Mouse (Mus musculus) thymus, adult 2 months (tissue): ENCODE results near the gene 6430628N08Rik. TPM values are rescaled to one million over a fixed set of nuclear protein-coding genes. Genes with fewer than 3 reads are reported as not detected.

Source experiments
- DNase-seq: peaks from one replicate; pipeline ENCODE4 v3.0.0; 2021
- H3K27ac ChIP-seq: fragments of 200-500 bp; 2 replicates; pipeline ENCODE4 v1.5.1; 2012; ENCODE audit warnings: low read length, control low read depth; ENCODE audit not compliant: control insufficient read depth, insufficient read depth
- H3K27me3 ChIP-seq: fragments of 200-500 bp; 2 replicates; pipeline ENCODE4 v1.6.1; 2012; ENCODE audit warnings: mild to moderate bottlenecking, low read length, moderate library complexity, mixed read lengths; ENCODE audit not compliant: control insufficient read depth, insufficient read depth
- H3K36me3 ChIP-seq: fragments of 200-500 bp; 2 replicates; pipeline ENCODE4 v1.6.1; 2012; ENCODE audit warnings: mild to moderate bottlenecking, low read length, moderate library complexity; ENCODE audit not compliant: control insufficient read depth, insufficient read depth
- H3K4me1 ChIP-seq: fragments of 200-500 bp; replicated peaks from 2 replicates; pipeline ENCODE4 v1.6.1; 2012; ENCODE audit warnings: low read length; ENCODE audit not compliant: control insufficient read depth, insufficient read depth
- H3K4me3 ChIP-seq: fragments of 200-500 bp; 2 replicates; pipeline ENCODE4 v1.5.1; 2012; ENCODE audit warnings: mild to moderate bottlenecking, low read length, control low read depth, moderate library complexity; ENCODE audit not compliant: control insufficient read depth, insufficient read depth
- CTCF ChIP-seq: fragments of 200-500 bp; IDR thresholded peaks from 2 replicates; pipeline ENCODE4 v1.5.1; 2012; ENCODE audit warnings: mild to moderate bottlenecking, control low read depth, low read length, moderate library complexity, borderline replicate concordance; ENCODE audit not compliant: control insufficient read depth, poor library complexity, insufficient read depth; ENCODE audit errors: extremely low read depth
- POLR2A ChIP-seq: fragments of 200-500 bp; IDR thresholded peaks from 2 replicates; pipeline ENCODE4 v1.6.1; 2012; ENCODE audit warnings: mild to moderate bottlenecking, low read length, control low read depth, moderate library complexity; ENCODE audit not compliant: control insufficient read depth, poor library complexity, insufficient read depth; ENCODE audit errors: extremely low read depth
- WGBS: fragments of 180-500 bp; shearing (Covaris S2); methylation state at CpG from one replicate; pipeline ENCODE4 v1.1.7; 2018; 5-methylcytosine and 5-hydroxymethylcytosine counted together
- polyA plus RNA-seq: library from polyadenylated mRNA; depleted of rRNA; stranded (reverse); fragments of >200 nt; gene quantifications from 2 replicates; pipeline ENCODE4 v1.2.3, GENCODE M21; 2012; rRNA removed

Gene 6430628N08Rik
- polyA plus RNA-seq, result 0.17 TPM in 1 of 2 replicates, not detected in the other

DNA sequence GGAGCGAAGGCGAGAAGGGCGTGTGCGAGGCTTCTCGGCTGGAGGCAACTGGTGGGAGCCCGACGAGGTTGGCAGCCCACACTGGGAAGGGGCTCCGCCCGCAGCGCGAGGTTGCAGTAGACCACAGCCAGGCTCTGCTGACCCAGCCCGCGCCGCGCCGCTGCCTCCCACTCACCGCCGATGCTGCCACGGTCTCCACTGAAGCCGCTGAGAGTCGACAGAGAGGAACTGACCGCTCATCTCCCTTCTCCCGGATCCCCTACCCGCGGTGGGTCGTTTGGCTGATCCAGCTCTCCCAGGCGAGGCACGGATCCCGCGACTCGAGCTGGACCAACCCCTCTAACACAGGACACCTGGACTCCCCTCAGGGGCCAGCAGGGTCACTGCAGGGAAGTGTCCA, at the start of gene 6430628N08Rik:
TSS of gene 6430628N08Rik (plus strand) at position 113 of the 400 bp plus-strand sequence.
- H3K4me1 ChIP-seq, result no peaks in the 10 kb centered on the region
- peaks cover 7% of the 10 kb centered on the region; the same call in 1 of the 2 replicates for H3K27me3 ChIP-seq
- H3K36me3 ChIP-seq, result no peaks in the 10 kb centered on the region
- no peak for DNase-seq
- no peak for TF ChIP-seq POLR2A
- TF ChIP-seq CTCF, result no peak
- no peak within 1 kb of the TSS for H3K27ac ChIP-seq
- WGBS, result 5% methylated on average over 31 of the region's 31 CpGs
- no peak within 1 kb of the TSS for H3K4me3 ChIP-seq

GRCm38 (mm10) chr4:115840842-115841241, 49.6 kb upstream of the 6430628N08Rik start:
- no peak for DNase-seq
- peaks cover 10% of the 10 kb centered on the region for H3K4me1 ChIP-seq
- no peak overlapping the region for H3K27ac ChIP-seq
- TF ChIP-seq POLR2A (no peak), CTCF (no peak)
- H3K36me3 ChIP-seq, result no peaks in the 10 kb centered on the region
- no peaks in the 10 kb centered on the region for H3K27me3 ChIP-seq
- 89% methylated on average over 4 of the region's 4 CpGs for WGBS
- H3K4me3 ChIP-seq, result no peak overlapping the region

- H3K27me3 ChIP-seq, result no peaks in the 10 kb centered on the region
- DNase-seq, result no peak
- no peaks in the 10 kb centered on the region for H3K4me1 ChIP-seq
- H3K36me3 ChIP-seq, result peaks cover 27% of the 10 kb centered on the region
- H3K4me3 ChIP-seq, result no peak overlapping the region
- WGBS, result 93% methylated on average over 2 of the region's 2 CpGs
- TF ChIP-seq POLR2A (no peak), CTCF (no peak)
- H3K27ac ChIP-seq, result no peak overlapping the region
These were observed 43.8 kb upstream of the 6430628N08Rik start for GRCm38 (mm10) chr4:115846656-115847055.

DNA sequence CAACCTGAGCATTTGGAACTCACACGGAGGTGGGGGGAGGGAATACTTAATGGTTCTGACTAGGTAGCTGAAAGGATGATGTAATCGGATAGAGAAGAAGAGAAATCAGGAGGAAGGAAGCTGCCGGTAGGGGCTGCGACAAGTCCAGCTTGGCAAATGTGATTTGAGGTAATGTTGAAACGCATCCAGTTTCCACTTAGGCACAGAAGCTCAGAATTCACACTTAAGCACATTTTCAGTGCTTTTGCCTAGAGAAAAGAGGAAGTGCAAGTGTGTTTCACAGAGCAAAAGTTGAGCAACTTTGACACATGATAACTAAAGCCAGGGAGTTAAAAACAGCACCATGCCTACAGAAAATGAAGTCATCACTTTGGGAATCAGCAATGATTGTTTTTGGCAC, 43.1 kb upstream of the 6430628N08Rik start:
- Histone ChIP-seq H3K27me3 (no peaks in the 10 kb centered on the region), H3K4me3 (no peak overlapping the region), H3K4me1 (no peaks in the 10 kb centered on the region), H3K36me3 (peaks cover 27% of the 10 kb centered on the region), H3K27ac (no peak overlapping the region)
- 18% methylated on average over 5 of the region's 5 CpGs for WGBS
- no peak for DNase-seq
- TF ChIP-seq CTCF, result no peak
- no peak for TF ChIP-seq POLR2A

GRCm38 (mm10) chr4:115848083-115848482, 42.4 kb upstream of the 6430628N08Rik start:
- H3K27ac ChIP-seq, result no peak overlapping the region
- H3K27me3 ChIP-seq, result no peaks in the 10 kb centered on the region
- H3K4me3 ChIP-seq, result no peak overlapping the region
- H3K4me1 ChIP-seq, result no peaks in the 10 kb centered on the region
- no peak for DNase-seq
- H3K36me3 ChIP-seq, result peaks cover 27% of the 10 kb centered on the region
- WGBS, result 95% methylated on average over 1 of the region's 1 CpGs
- TF ChIP-seq CTCF, result no peak
- TF ChIP-seq POLR2A, result no peak

DNA sequence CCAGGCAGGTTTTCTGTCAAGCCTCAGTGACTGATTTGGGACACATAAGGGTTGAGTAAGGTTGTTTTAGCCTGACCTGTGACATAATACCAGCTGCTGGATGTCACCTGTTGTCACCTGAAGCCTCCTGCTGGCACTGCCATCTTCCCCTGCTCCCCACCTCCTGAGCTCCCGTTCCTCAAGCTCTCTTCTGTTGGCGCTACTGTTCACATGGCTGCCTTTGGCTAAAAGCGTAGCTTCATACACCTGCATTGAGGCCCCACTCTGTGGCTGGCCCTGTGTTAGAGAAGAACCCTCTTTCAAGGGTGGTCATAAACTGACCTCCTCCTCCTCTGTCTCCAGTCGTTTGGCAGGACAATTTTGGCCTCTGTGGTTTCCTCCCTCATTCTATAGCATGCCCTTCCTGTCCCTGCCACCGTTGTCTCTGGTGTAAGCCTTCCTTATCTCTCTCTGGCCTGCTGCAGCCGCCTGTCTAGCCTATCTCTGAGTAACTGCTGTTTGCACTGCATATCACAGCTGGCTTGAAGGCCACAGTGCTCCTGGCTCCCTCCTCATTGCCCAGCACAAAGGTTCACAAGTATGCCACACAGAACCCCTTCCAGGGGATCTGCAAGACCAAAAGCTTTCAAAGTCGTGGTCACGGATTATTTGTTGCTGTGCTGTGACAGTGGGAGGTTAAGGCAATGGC, 41.3 kb upstream of the 6430628N08Rik start:
- H3K36me3 ChIP-seq, result peaks cover 27% of the 10 kb centered on the region

More for the DNA sequence above, 41.3 kb upstream of the 6430628N08Rik start:
- TF ChIP-seq POLR2A (no peak), CTCF (no peak)
- Histone ChIP-seq H3K27me3 (no peaks in the 10 kb centered on the region), H3K4me1 (no peaks in the 10 kb centered on the region), H3K4me3 (no peak overlapping the region), H3K27ac (no peak overlapping the region)
- 52% methylated on average over 8 of the region's 8 CpGs for WGBS
- DNase-seq, result no peak
